Mouse (Mus musculus) megakaryocyte progenitor cell, adult 5-6 weeks (primary cell): ENCODE results near the gene Psmb3. TPM values are rescaled to one million over a fixed set of nuclear protein-coding genes. Genes with fewer than 3 reads are reported as not detected.
A peak's percentile ranks its signal among the peaks of the same experiment; 100 is the strongest.

Experiments used
- ATAC-seq: replicated peaks from 2 replicates; pipeline ENCODE4 v1.8.0; 2016; ENCODE audit warnings: mild to moderate bottlenecking, moderate TSS enrichment, inconsistent platforms; ENCODE audit not compliant: poor library complexity
- total RNA-seq, 2 experiments: library from RNA; stranded (forward) in 1 of 2; stranded (reverse) in 1 of 2; fragments of 157-497, 149-512 nt in 1 of 2; fragments of 200-1000 nt in 1 of 2; gene quantifications; 2 replicates each; pipeline versions ENCODE4 v1.2.3 to v1.2.4; 2015 to 2017

Psmb3 gene
- total RNA-seq, 2 experiments from 2014 or later = 126 to 185 TPM

DNA sequence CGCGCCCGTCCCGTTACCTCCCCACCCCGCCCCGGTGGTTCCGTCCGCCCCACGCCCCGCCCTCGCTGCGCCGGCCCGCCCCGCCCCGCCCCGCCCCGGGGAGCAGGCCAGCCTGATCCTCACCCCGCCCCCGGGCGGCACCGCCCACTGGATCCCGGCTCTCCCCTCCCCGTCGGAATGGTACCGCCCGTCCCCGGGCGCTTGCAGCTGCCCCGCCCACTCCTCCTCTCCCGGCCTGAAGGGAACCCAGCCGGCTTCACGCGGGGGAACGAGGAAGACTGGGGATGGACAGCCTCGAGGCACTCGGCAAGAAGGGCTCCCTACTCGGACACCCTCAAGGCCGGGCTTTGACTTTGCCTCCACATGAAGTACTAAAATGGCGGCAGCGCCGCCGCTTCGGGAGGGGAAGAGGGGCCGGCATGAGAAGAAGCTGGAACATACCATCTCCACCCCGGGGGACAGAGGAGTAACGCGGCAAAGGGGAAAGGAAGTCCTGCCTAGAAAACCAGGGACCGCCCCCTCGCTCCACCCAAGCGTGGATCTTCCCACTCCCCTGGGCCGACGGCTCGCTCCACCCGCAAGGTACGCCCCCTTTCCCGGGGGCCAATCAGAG is 41.6 kb downstream of the Psmb3 start:
- ATAC-seq = peak; percentile 94

- no peak for ATAC-seq
Observed at GRCm38 (mm10) chr11:97745331-97745721, 42.1 kb downstream of the Psmb3 start.

DNA sequence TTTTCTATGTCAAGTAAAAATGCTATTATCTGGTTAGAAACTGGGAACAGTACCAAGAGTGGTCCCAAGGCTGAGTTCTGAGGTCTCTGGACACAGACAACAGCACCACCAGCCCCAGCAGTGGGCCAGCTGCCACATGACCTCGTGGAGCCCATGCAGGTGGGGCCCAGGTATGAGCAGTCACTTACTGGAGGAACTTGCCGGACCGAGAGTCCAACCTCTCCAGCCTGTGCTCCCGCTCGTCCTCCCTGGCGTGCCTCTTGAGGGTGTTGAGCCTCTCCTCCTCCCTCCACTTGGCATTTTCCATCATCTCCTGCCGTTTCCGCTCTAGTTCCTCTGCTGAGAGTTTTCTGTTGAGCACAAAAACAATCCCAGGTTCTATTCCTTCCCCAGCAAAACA is 44.6 kb downstream of the Psmb3 start:
- ATAC-seq = no peak

GRCm38 (mm10) chr11:97748496-97748895 is 45.3 kb downstream of the Psmb3 start:
- no peak for ATAC-seq

DNA sequence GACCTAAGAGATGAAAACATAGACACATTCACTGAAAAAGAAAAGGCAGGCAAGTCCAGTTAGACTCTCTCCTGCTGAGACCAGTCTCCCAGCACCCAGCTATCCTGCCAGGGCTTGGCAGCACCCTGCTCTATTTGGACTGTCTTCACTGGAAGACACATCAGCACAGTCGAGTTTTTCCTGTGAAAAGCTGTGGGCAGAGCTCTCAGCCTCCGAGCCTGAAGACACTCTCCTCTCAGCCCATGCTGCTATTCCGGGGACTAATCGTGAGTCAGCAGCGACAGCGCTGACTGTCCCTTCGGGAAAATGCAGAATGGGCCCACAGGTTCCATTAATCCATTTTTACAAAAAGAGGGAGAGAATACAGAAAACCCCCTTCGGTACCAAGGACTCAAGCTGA is 50.1 kb downstream of the Psmb3 start:
- ATAC-seq = no peak

DNA sequence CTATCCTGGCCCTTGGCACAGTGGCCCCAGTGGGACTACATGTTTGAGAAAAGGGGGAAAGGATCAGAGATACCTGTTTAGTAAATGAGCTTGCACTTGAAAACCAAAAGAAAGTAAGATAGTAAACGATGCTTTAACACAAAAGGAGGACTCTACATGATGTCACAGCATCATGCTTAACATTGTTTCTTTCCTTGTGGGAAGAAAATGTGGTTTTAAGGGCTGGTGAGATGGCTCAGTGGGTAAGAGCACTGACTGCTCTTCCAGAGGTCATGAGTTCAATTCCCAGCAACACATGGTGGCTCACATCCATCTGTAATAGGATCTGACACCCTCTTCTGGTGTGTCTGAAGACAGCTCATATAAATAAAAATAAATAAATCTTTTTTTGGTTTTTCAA is 54.9 kb downstream of the Psmb3 start:
- ATAC-seq = no peak

DNA sequence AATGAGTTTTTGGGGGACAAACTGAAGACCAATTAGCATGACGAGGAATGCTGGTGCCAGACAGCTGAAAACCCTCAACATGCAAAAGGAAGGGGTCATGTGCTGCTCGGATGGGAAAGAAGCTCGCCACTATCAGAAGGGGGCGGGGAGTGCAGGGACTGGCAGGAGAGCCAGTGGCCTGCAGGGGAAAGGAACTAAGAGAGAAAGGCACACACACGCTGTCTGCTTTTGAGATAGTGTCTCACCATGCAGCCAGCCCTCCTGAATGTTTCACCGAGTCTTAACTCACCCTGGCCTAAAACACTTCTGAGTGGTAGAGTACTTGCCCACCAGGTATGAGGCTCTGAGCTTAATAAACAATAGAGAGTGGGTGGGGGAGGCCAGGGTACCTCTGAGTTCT is 55.7 kb downstream of the Psmb3 start:
- no peak for ATAC-seq

DNA sequence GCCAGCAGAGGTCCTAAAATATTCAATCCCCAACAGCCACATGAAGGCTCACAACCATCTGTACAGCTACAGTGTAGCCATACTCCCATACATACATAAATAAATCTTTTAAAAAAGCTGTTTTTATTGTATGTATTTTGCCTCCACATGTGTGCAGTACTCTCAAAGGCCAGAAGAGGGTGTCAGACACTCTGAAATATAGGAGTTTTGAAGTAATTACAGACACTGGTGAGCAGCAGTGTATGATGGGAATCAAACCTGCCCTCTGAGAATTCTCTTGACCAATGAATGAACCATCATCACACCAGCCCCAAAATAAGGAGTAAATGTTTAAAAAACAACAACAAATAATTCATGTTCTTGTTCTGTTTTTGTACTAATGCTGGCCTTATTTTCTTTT is 58.4 kb downstream of the Psmb3 start:
- ATAC-seq = no peak

Other genes starting within 250 kb of the Psmb3 start
- gene 4933428G20Rik, start 203.1 kb upstream of the Psmb3 start, total RNA-seq (2015) = not detected in 2 replicates
- not detected in 2 replicates for gene 4933428G20Rik, start 203.1 kb upstream of the Psmb3 start, total RNA-seq (2017)
- 0.02 TPM in 1 of 2 replicates, not detected in the other for gene Srcin1, start 127.2 kb upstream of the Psmb3 start, total RNA-seq (2015)
- not detected in 2 replicates for gene Srcin1, start 127.2 kb upstream of the Psmb3 start, total RNA-seq (2017)
- gene Epop, start 73.7 kb upstream of the Psmb3 start, total RNA-seq (2015) = 3.4 and 4.0 TPM in 2 replicates
- gene Epop, start 73.7 kb upstream of the Psmb3 start, total RNA-seq (2017) = 0.62 and 0.91 TPM in 2 replicates
- gene Mllt6, start 40.0 kb upstream of the Psmb3 start, total RNA-seq (2015) = 3.3 and 4.5 TPM in 2 replicates
- gene Mllt6, start 40.0 kb upstream of the Psmb3 start, total RNA-seq (2017) = 5.8 and 7.2 TPM in 2 replicates
- gene Cisd3, start 17.6 kb upstream of the Psmb3 start, total RNA-seq (2015) = 17.4 and 24.9 TPM in 2 replicates
- gene Cisd3, start 17.6 kb upstream of the Psmb3 start, total RNA-seq (2017) = 3.5 and 5.4 TPM in 2 replicates
- gene Pcgf2, start 2.9 kb upstream of the Psmb3 start, total RNA-seq (2015) = 3.9 and 4.6 TPM in 2 replicates
- gene Pcgf2, start 2.9 kb upstream of the Psmb3 start, total RNA-seq (2017) = 1.2 and 1.5 TPM in 2 replicates
- 16.9 and 17.6 TPM in 2 replicates for gene Pip4k2b, start 41.3 kb downstream of the Psmb3 start, total RNA-seq (2015)
- gene Pip4k2b, start 41.3 kb downstream of the Psmb3 start, total RNA-seq (2017) = 17.2 and 28.6 TPM in 2 replicates
- gene Cwc25, start 63.2 kb downstream of the Psmb3 start, total RNA-seq (2015) = 8.8 and 9.3 TPM in 2 replicates
- gene Cwc25, start 63.2 kb downstream of the Psmb3 start, total RNA-seq (2017) = 16.7 and 19.2 TPM in 2 replicates
- 0.64 TPM in 1 of 2 replicates, not detected in the other for gene 1700001P01Rik, start 72.5 kb downstream of the Psmb3 start, total RNA-seq (2015)
- 0.30 TPM in 1 of 2 replicates, not detected in the other for gene 1700001P01Rik, start 72.5 kb downstream of the Psmb3 start, total RNA-seq (2017)
- 1,765 and 1,897 TPM in 2 replicates for gene Rpl23, start 79.0 kb downstream of the Psmb3 start, total RNA-seq (2015)
- 1,416 and 1,747 TPM in 2 replicates for gene Rpl23, start 79.0 kb downstream of the Psmb3 start, total RNA-seq (2017)
- gene Lasp1, start 95.6 kb downstream of the Psmb3 start, total RNA-seq (2015) = 40.1 and 47.2 TPM in 2 replicates
- gene Lasp1, start 95.6 kb downstream of the Psmb3 start, total RNA-seq (2017) = 139 and 201 TPM in 2 replicates
- gene B230217C12Rik, start 137.4 kb downstream of the Psmb3 start, total RNA-seq (2015) = 2.1 and 3.8 TPM in 2 replicates
- 0.17 TPM in 2 replicates for gene B230217C12Rik, start 137.4 kb downstream of the Psmb3 start, total RNA-seq (2017)
- gene Fbxo47, start 180.8 kb downstream of the Psmb3 start, total RNA-seq (2015) = not detected in 2 replicates
- 0.12 and 1.6 TPM in 2 replicates for gene Fbxo47, start 180.8 kb downstream of the Psmb3 start, total RNA-seq (2017)